Mouse (Mus musculus) large intestine, adult 2 months (tissue): Measurements from ENCODE around the gene Tpbpa. TPM values are rescaled to one million over a fixed set of nuclear protein-coding genes. Genes with fewer than 3 reads are reported as not detected.
"Not testable (repeated sequence)": the region's sequence is repeated elsewhere in the genome, so short reads cannot be mapped to it uniquely, and the experiment has no call there.

Source experiments
- DNase-seq: peaks from one replicate; pipeline ENCODE4 v3.0.0-alpha.2; 2012; ENCODE audit warnings: low read depth, low spot score
- WGBS: fragments of 180-500 bp; shearing (Covaris S2); methylation state at CpG from one replicate; pipeline ENCODE4 v1.1.7; 2018; 5-methylcytosine and 5-hydroxymethylcytosine counted together
- polyA plus RNA-seq: library from polyadenylated mRNA; depleted of rRNA; stranded (reverse); fragments of >200 nt; gene quantifications from 2 replicates; pipeline ENCODE4 v1.2.3, GENCODE M21; 2012; rRNA removed

The Tpbpa gene
- not detected in 2 replicates for polyA plus RNA-seq

- 72% methylated on average over 3 of the region's 3 CpGs for WGBS
- DNase-seq, result not testable (repeated sequence)
Measured at GRCm38 (mm10) chr13:60941884-60942283, at the start of gene Tpbpa. Gene Tpbpa (minus strand): TSS chr13:60941984.

DNA sequence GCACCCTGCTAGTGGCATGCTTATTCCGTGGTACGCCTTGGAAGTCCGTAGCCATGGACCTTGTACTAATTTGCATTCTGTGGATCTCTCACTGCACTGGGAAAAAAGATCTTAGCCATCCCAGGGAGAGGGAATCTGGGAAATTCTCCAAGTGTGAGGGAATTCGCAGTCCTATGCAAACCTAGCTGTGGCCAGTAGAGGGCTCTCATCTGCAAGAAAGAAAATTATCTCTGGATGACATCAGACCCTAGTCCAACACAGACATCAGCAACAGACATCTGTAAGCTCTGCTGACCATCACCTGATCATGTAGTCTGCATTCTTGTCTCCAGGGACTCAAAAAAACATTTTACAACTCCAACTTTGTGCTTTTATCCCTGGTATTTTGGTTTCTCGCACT lies 45.1 kb upstream of the Tpbpa start:
- DNase-seq, result not testable (repeated sequence)
- 76% methylated on average over 5 of the region's 5 CpGs for WGBS

GRCm38 (mm10) chr13:60972319-60972718 lies 30.5 kb upstream of the Tpbpa start:
- not testable (repeated sequence) for DNase-seq
- WGBS, result 74% methylated on average over 4 of the region's 4 CpGs

DNA sequence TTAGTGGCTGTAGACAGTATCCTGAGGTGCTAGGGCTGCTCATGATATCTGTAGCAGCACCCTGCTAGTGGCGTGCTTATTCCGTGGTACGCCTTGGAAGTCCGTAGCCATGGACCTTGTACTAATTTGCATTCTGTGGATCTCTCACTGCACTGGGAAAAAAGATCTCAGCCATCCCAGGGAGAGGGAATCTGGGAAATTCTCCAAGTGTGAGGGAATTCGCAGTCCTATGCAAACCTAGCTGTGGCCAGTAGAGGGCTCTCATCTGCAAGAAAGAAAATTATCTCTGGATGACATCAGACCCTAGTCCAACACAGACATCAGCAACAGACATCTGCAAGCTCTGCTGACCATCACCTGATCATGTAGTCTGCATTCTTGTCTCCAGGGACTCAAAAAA lies 22.2 kb upstream of the Tpbpa start:
- DNase-seq, result not testable (repeated sequence)
- WGBS, result 49% methylated on average over 4 of the region's 5 CpGs

DNA sequence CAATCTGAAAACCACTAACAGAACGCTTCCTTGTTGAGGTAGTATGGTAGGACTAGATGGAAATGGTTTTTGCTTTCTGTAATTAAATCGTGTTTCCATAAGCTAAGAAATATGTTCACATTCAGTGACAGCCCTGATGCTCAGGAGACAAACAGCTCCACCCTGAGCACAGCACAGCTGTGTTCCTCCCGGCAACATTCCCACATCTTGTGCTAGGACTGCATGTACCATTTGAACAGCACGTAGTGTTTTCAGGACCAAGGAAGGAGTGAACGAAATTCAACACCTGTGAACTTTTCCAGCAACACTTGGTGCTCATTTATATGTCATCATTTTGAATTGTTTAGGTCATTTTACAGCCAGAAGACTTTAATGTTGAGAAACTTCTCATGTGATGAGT lies 19.9 kb upstream of the Tpbpa start:
- WGBS, result 57% methylated on average over 5 of the region's 5 CpGs
- DNase-seq, result no peak

GRCm38 (mm10) chr13:60936500-60936901 lies 5.3 kb downstream of the Tpbpa start, which contains the start of the genes Gm49391 and Ctla2a:
Gene Gm49391 (minus strand): TSS chr13:60936571.
Gene Ctla2a (minus strand): TSS chr13:60936625.
- DNase-seq, result no peak
- 44% methylated on average over 5 of the region's 5 CpGs for WGBS

DNA sequence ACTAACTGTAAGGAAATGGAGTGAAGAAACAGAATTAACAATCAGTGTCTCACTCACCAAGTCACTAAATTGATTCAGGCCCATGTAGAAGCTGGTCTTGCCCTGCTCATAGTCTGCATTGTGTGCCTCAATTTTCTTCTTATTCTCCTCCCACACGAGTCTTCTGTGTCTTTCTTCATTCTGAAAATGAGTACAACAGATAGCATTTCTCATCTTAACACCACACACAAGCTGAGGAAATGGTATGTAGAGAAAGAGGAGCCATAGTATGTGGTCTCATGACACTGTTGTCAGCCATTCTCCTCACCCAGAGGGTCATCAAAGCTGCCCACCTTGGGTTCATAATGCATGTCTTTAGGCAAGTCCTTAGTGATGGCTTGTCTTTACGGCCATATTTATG lies 6.3 kb downstream of the Tpbpa start, which contains the start of gene Gm49393:
Gene Gm49393, minus strand, starts transcription at position 101 of the 400 bp plus-strand sequence.
- not testable (repeated sequence) for DNase-seq
- 54% methylated on average over 2 of the region's 2 CpGs for WGBS

DNA sequence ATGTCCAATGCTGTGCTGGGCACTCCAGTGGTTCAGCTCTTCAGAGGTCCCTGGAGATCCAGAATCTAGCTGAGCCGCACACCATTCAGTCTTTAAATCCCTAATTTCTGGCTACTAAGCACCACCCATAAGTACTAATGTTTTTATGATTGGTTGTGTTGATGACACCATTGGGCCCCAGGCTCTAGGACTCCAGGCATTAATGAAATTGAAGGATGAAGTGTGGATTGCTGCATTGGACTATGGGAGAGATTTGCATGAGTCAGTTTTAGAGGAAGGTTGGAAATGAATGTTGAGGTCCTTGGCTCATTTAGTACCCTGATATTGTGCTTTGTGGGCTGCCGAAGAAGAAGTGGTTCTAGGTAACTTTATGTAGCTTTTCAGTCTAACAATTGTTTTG lies 37.0 kb downstream of the Tpbpa start, which contains the start of gene Tpbpb:
Gene Tpbpb, minus strand, starts transcription at position 101 of the 400 bp plus-strand sequence.
- DNase-seq, result not testable (repeated sequence)
- 81% methylated on average over 2 of the region's 2 CpGs for WGBS

DNA sequence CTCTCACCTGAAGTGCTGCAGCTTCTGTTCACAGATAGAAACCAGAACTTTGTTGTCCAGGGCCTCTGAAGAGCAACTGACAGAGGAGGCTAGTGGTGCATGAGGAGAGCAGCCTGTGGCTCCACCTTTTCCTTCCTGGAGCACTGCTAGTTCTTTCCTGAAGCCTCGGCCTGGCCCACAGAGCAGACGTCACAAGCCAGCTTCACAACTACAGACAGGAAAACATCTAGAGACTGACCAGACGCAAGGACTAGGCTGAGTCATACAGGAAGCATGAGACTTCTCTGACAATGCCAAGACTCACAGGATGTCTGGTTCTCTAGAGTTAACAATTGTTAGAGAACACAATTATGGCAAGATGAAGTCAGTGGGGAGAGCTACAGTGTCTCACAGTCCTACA lies 44.5 kb downstream of the Tpbpa start, which contains the start of gene Ctla2b:
Gene Ctla2b, minus strand, starts transcription at position 120 of the 400 bp plus-strand sequence.
- no peak for DNase-seq
- WGBS, result 63% methylated on average over 3 of the region's 3 CpGs

DNA sequence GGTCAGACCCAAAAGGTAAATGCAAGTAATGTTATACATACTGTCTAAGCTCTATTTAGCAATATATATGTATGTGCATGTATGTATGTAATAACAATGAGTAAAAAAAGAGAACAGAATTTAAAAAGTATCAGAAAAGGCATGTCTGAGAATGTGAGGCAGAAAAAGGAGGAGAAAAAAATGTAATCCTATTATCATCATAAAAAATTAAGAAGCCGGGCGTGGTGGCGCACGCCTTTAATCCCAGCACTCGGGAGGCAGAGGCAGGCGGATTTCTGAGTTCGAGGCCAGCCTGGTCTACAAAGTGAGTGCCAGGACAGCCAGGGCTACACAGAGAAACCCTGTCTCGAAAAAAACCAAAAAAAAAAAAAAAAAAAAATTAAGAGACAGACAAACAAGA lies 45.0 kb downstream of the Tpbpa start, which contains the start of gene Gm49392:
Gene Gm49392, minus strand, starts transcription at position 101 of the 400 bp plus-strand sequence.
- 82% methylated on average over 8 of the region's 8 CpGs for WGBS
- not testable (repeated sequence) for DNase-seq

DNA sequence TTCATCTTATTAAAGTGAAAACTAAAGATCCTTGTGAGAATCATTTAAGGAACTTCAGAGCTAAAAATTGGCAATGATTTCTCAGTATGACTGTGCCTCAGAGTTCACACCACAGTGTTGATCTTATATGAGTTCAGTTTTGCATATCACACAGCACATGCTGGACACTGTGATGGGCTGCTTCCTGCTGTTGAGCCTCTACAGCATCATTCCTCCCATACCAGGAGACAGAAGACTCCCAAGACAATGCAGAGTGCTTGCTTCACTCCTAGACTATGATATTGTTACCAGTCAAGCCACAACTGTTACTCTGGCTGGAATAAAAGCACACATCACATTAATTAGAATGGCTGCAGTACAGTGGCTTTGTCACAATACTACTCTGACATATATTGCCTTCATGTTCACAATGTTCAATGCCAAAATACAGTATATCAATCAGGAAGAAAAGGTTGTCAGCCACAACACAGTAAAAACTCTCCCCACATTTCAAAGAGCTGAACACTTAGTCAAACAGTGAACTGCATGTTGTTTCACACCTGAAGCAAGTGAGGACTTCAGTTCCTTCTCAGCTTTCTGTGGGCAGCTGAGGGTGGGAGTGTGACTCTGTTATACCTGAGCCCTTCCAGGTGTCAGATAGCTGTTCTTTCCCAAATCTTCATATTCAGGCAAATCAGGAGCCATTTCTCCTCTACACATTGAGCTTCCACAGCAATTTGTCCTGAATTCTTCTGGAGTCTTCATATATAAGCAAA lies 46.2 kb downstream of the Tpbpa start:
- DNase-seq, result no peak

- no peak for DNase-seq
- 79% methylated on average over 1 of the region's 1 CpGs for WGBS
Measured at GRCm38 (mm10) chr13:60892301-60892700, 49.5 kb downstream of the Tpbpa start.

Other genes starting within 250 kb of the Tpbpa start
- not detected in 2 replicates for gene BC051665, start 155.6 kb downstream of the Tpbpa start, polyA plus RNA-seq
- gene Ctsll3, start 139.1 kb downstream of the Tpbpa start, polyA plus RNA-seq, result not detected in 2 replicates
- gene 4930486L24Rik, start 77.5 kb downstream of the Tpbpa start, polyA plus RNA-seq, result not detected in 2 replicates
- gene Gm49392, start 45.1 kb downstream of the Tpbpa start, polyA plus RNA-seq, result 0.14 and 0.15 TPM in 2 replicates
- 0.66 and 0.83 TPM in 2 replicates for gene Ctla2b, start 44.5 kb downstream of the Tpbpa start, polyA plus RNA-seq
- not detected in 2 replicates for gene Tpbpb, start 37.1 kb downstream of the Tpbpa start, polyA plus RNA-seq
- not detected in 2 replicates for gene Gm49393, start 6.4 kb downstream of the Tpbpa start, polyA plus RNA-seq
- gene Gm49391, start 5.4 kb downstream of the Tpbpa start, polyA plus RNA-seq, result 0.41 TPM in 1 of 2 replicates, not detected in the other
- gene Ctla2a, start 5.4 kb downstream of the Tpbpa start, polyA plus RNA-seq, result 2.5 and 2.8 TPM in 2 replicates
- not detected in 2 replicates for gene Ctsj, start 64.0 kb upstream of the Tpbpa start, polyA plus RNA-seq
- gene Ctsq, start 98.6 kb upstream of the Tpbpa start, polyA plus RNA-seq, result not detected in 2 replicates
- not detected in 2 replicates for gene Ctsr, start 222.3 kb upstream of the Tpbpa start, polyA plus RNA-seq